Mouse (Mus musculus) heart, postnatal 0 days (tissue): ENCODE measurements around the gene Actn2.

ENCODE experiments used
- CTCF ChIP-seq: IDR thresholded peaks from 2 replicates; pipeline ENCODE4 v1.5.1; 2016; ENCODE audit warnings: antibody characterized with exemption, control low read depth, low read depth
- EP300 ChIP-seq: IDR thresholded peaks from 2 replicates; pipeline ENCODE4 v1.6.1; 2016; ENCODE audit warnings: antibody characterized with exemption, low read depth

- TF ChIP-seq CTCF: no peak
- TF ChIP-seq EP300: peak; percentile 96
Measured at GRCm38 (mm10) chr13:12337752-12338151, 2.8 kb downstream of the Actn2 start.
